Mouse (Mus musculus) MEL (cell line): ENCODE data around the gene 4930455H04Rik. TPM values are rescaled to one million over a fixed set of nuclear protein-coding genes. Genes with fewer than 3 reads are reported as not detected.

Source experiments
- DNase-seq: peaks from one replicate; pipeline ENCODE4 v3.0.0; 2011; ENCODE audit warnings: low read depth, low spot score
- H3K27ac ChIP-seq: 2 replicates; pipeline ENCODE4 v1.5.1; 2012; ENCODE audit warnings: low read depth, mild to moderate bottlenecking, control low read depth, low read length, moderate library complexity; ENCODE audit not compliant: control insufficient read depth
- H3K27me3 ChIP-seq, 2 experiments: fragments of 150-350 bp in 1 of 2; sonication (generic) in 1 of 2; 2 replicates each; pipeline ENCODE4 v1.6.1; 2012; ENCODE audit warnings: low read length in 2 of 2, mild to moderate bottlenecking in 2 of 2, improper control_type of control experiment in 1 of 2, moderate library complexity in 1 of 2; ENCODE audit not compliant: insufficient read depth in 2 of 2, control insufficient read depth in 1 of 2
- H3K36me3 ChIP-seq, 2 experiments: 2 replicates each; pipeline ENCODE4 v1.6.1; 2012 to 2014; ENCODE audit warnings: low read length in 2 of 2, improper control_type of control experiment in 1 of 2, inconsistent platforms in 1 of 2, mild to moderate bottlenecking in 1 of 2; ENCODE audit not compliant: insufficient read depth in 2 of 2, control insufficient read depth in 1 of 2
- H3K4me1 ChIP-seq, 2 experiments: fragments of 150-350 bp in 1 of 2; sonication (generic) in 1 of 2; 2 replicates each; pipeline ENCODE4 v1.6.1; 2012; ENCODE audit warnings: low read length in 2 of 2, improper control_type of control experiment in 1 of 2, mild to moderate bottlenecking in 1 of 2; ENCODE audit not compliant: insufficient read depth in 2 of 2, control insufficient read depth in 1 of 2
- H3K4me3 ChIP-seq, 2 experiments: fragments of 150-350 bp in 1 of 2; sonication (generic) in 1 of 2; 2 replicates each; pipeline ENCODE4 v1.5.1; 2012; ENCODE audit warnings: low read depth in 2 of 2, low read length in 2 of 2, mild to moderate bottlenecking in 2 of 2, moderate library complexity in 2 of 2, control low read depth in 1 of 2, improper control_type of control experiment in 1 of 2; ENCODE audit not compliant: control insufficient read depth in 1 of 2, insufficient read depth in 1 of 2
- H3K79me2 ChIP-seq: 2 replicates; pipeline ENCODE4 v1.6.1; 2012; ENCODE audit warnings: mild to moderate bottlenecking, low read length, moderate library complexity; ENCODE audit not compliant: control insufficient read depth, poor library complexity, insufficient read depth
- H3K9ac ChIP-seq: 2 replicates; pipeline ENCODE4 v1.6.1; 2012; ENCODE audit warnings: low read depth, mild to moderate bottlenecking, control low read depth, low read length, moderate library complexity; ENCODE audit not compliant: control insufficient read depth, poor library complexity, severe bottlenecking
- H3K9me3 ChIP-seq: fragments of 150-350 bp; sonication (generic); replicated peaks from 2 replicates; pipeline ENCODE4 v1.6.1; 2012; ENCODE audit warnings: mild to moderate bottlenecking, low read length, improper control_type of control experiment, moderate library complexity; ENCODE audit not compliant: insufficient read depth
- CHD2 ChIP-seq: IDR thresholded peaks from 2 replicates; pipeline ENCODE4 v1.6.1; 2011; ENCODE audit warnings: low read length, improper control_type of control experiment
- CTCF ChIP-seq, 3 experiments: IDR thresholded peaks in 2 of 3; conservative IDR thresholded peaks in 1 of 3; 2 replicates each; pipeline ENCODE4 v1.5.1; 2011 to 2012; ENCODE audit warnings: low read length in 3 of 3, low read depth in 2 of 3, mild to moderate bottlenecking in 2 of 3, improper control_type of control experiment in 1 of 3, inconsistent platforms in 1 of 3, mixed read lengths in 1 of 3, moderate library complexity in 1 of 3; ENCODE audit not compliant: control insufficient read depth in 1 of 3, insufficient read depth in 1 of 3, poor library complexity in 1 of 3, severe bottlenecking in 1 of 3
- EP300 ChIP-seq, 2 experiments: IDR thresholded peaks; 2 replicates each; pipeline ENCODE4 v1.6.1; 2011; ENCODE audit warnings: improper control_type of control experiment in 2 of 2, low read length in 2 of 2, low read depth in 1 of 2, mild to moderate bottlenecking in 1 of 2
- HCFC1 ChIP-seq: IDR thresholded peaks from 2 replicates; pipeline ENCODE4 v1.6.1; 2012; ENCODE audit warnings: low read depth, mild to moderate bottlenecking, inconsistent platforms, low read length, improper control_type of control experiment, moderate library complexity
- KAT2A ChIP-seq: conservative IDR thresholded peaks from 2 replicates; pipeline ENCODE4 v1.6.1; 2012; ENCODE audit warnings: low read depth, low read length, improper control_type of control experiment, inconsistent platforms
- MAFK ChIP-seq: IDR thresholded peaks from 2 replicates; pipeline ENCODE4 v1.6.1; 2011; ENCODE audit warnings: low read depth, mild to moderate bottlenecking, low read length, improper control_type of control experiment, borderline replicate concordance
- MEF2A ChIP-seq: IDR thresholded peaks from 2 replicates; pipeline ENCODE4 v1.6.1; 2014; ENCODE audit warnings: low read depth, mild to moderate bottlenecking, inconsistent platforms, low read length, improper control_type of control experiment; ENCODE audit not compliant: poor library complexity, insufficient replicate concordance, severe bottlenecking; ENCODE audit errors: extremely low read depth
- MXI1 ChIP-seq: IDR thresholded peaks from 2 replicates; pipeline ENCODE4 v1.6.1; 2011; ENCODE audit warnings: mild to moderate bottlenecking, low read depth, low read length, improper control_type of control experiment
- MYB ChIP-seq: IDR thresholded peaks from 2 replicates; pipeline ENCODE4 v1.6.1; 2011; ENCODE audit warnings: mild to moderate bottlenecking, low read depth, low read length, improper control_type of control experiment
- MYC ChIP-seq: IDR thresholded peaks from 2 replicates; pipeline ENCODE4 v1.6.1; 2011; ENCODE audit warnings: low read depth, mild to moderate bottlenecking, low read length, improper control_type of control experiment, moderate library complexity
- NRF1 ChIP-seq: IDR thresholded peaks from 2 replicates; pipeline ENCODE4 v1.6.1; 2014; ENCODE audit warnings: low read depth, mild to moderate bottlenecking, inconsistent platforms, low read length, improper control_type of control experiment, moderate library complexity; ENCODE audit not compliant: poor library complexity, insufficient read depth, severe bottlenecking
- POLR2AphosphoS2 ChIP-seq: IDR thresholded peaks from 2 replicates; pipeline ENCODE4 v1.6.1; 2011; ENCODE audit warnings: low read length, improper control_type of control experiment
- RAD21 ChIP-seq: IDR thresholded peaks from 2 replicates; pipeline ENCODE4 v1.6.1; 2011; ENCODE audit warnings: mild to moderate bottlenecking, low read depth, low read length, improper control_type of control experiment
- SMC3 ChIP-seq: IDR thresholded peaks from 2 replicates; pipeline ENCODE4 v1.6.1; 2011; ENCODE audit warnings: low read depth, low read length, improper control_type of control experiment
- TBP ChIP-seq: IDR thresholded peaks from 2 replicates; pipeline ENCODE4 v1.8.0; 2011; ENCODE audit warnings: low read depth, low read length, improper control_type of control experiment
- TCF12 ChIP-seq: IDR thresholded peaks from 2 replicates; pipeline ENCODE4 v1.6.1; 2014; ENCODE audit warnings: low read depth, mild to moderate bottlenecking, inconsistent platforms, low read length, improper control_type of control experiment, moderate library complexity
- UBTF ChIP-seq: IDR thresholded peaks from 2 replicates; pipeline ENCODE4 v1.6.1; 2012; ENCODE audit warnings: low read depth, mild to moderate bottlenecking, inconsistent platforms, low read length, improper control_type of control experiment, moderate library complexity, borderline replicate concordance; ENCODE audit not compliant: insufficient read depth
- USF1 ChIP-seq: IDR thresholded peaks from 2 replicates; pipeline ENCODE4 v1.6.1; 2014; ENCODE audit warnings: low read depth, mild to moderate bottlenecking, inconsistent platforms, low read length, improper control_type of control experiment, moderate library complexity
- ZMIZ1 ChIP-seq: IDR thresholded peaks from 2 replicates; pipeline ENCODE4 v1.6.1; 2012; ENCODE audit warnings: low read depth, mild to moderate bottlenecking, inconsistent platforms, low read length, improper control_type of control experiment, moderate library complexity
- ZNF384 ChIP-seq: IDR thresholded peaks from 2 replicates; pipeline ENCODE4 v1.6.1; 2012; ENCODE audit warnings: low read depth, mild to moderate bottlenecking, inconsistent platforms, low read length, improper control_type of control experiment
- polyA plus RNA-seq, 2 experiments: library from polyadenylated mRNA; stranded (reverse) in 1 of 2; unstranded in 1 of 2; fragments of >175 nt in 1 of 2; fragments of >200 nt in 1 of 2; gene quantifications; 2 replicates each; pipeline versions ENCODE4 v1.2.1 to v1.2.4; 2012; ENCODE audit warnings: low replicate concordance in 2 of 2, low read depth in 1 of 2; ENCODE audit not compliant: insufficient read length in 2 of 2, insufficient read depth in 1 of 2, missing spikeins in 1 of 2
- total RNA-seq: library from RNA; depleted of rRNA; stranded (reverse); fragments of 300-350 nt; gene quantifications from 2 replicates; pipeline ENCODE4 v1.2.3, GENCODE M21; 2012

4930455H04Rik gene
- total and polyA plus RNA-seq, 3 experiments = not detected

- DNase-seq = no peak
- no peaks in the 10 kb centered on the region for H3K79me2 ChIP-seq
- no peak overlapping the region for H3K9ac ChIP-seq
- no peak overlapping the region for H3K4me3 ChIP-seq
- no peaks in the 10 kb centered on the region for H3K4me1 ChIP-seq
- peaks cover 2% of the 10 kb centered on the region in 2 experiments for H3K27me3 ChIP-seq
- no peaks in the 10 kb centered on the region for H3K9me3 ChIP-seq
- TF ChIP-seq MYB (no peak), NRF1 (no peak), SMC3 (no peak), MXI1 (no peak), UBTF (no peak), RAD21 (no peak), EP300 (IDR thresholded peaks at IDR 0.05; ENCODE audit: low read depth in 1 of 2, low read length in 2 of 2) (no peak), MYC (no peak), TCF12 (no peak), HCFC1 (no peak), POLR2AphosphoS2 (no peak), CTCF (IDR thresholded peaks at IDR 0.05 in 2 of 3, conservative IDR thresholded peaks at IDR 0.05 in 1 of 3; ENCODE audit: control insufficient read depth in 1 of 3, insufficient read depth in 1 of 3, low read depth in 2 of 3, low read length in 3 of 3, poor library complexity in 1 of 3, severe bottlenecking in 1 of 3) (no peak), ZNF384 (no peak), TBP (no peak), MEF2A (no peak), ZMIZ1 (no peak)
- H3K27ac ChIP-seq = no peak overlapping the region
- H3K36me3 ChIP-seq = no peaks in the 10 kb centered on the region
Measured at GRCm38 (mm10) chr3:116955061-116955460, 13.0 kb upstream of the 4930455H04Rik start.

GRCm38 (mm10) chr3:116960414-116960813, 7.7 kb upstream of the 4930455H04Rik start:
- Histone ChIP-seq H3K79me2 (no peaks in the 10 kb centered on the region), H3K9me3 (no peaks in the 10 kb centered on the region), H3K9ac (no peak overlapping the region), H3K27ac (no peak overlapping the region), H3K36me3 (no peaks in the 10 kb centered on the region), H3K27me3 (peaks cover 0 to 2% of the 10 kb centered on the region in 2 experiments; a peak in 3 of 4 replicates), H3K4me3 (no peak overlapping the region), H3K4me1 (no peaks in the 10 kb centered on the region)
- DNase-seq = no peak
- TF ChIP-seq CTCF (IDR thresholded peaks at IDR 0.05 in 2 of 3, conservative IDR thresholded peaks at IDR 0.05 in 1 of 3; ENCODE audit: control insufficient read depth in 1 of 3, insufficient read depth in 1 of 3, low read depth in 2 of 3, low read length in 3 of 3, poor library complexity in 1 of 3, severe bottlenecking in 1 of 3) = no peak
- no peak for TF ChIP-seq MAFK
- TF ChIP-seq POLR2AphosphoS2 = no peak
- no peak for TF ChIP-seq KAT2A
- no peak for TF ChIP-seq MEF2A
- no peak for TF ChIP-seq USF1
- TF ChIP-seq SMC3 = no peak
- TF ChIP-seq RAD21 = no peak
- TF ChIP-seq CHD2 = no peak
